Mouse (Mus musculus) spleen, embryonic (tissue): ENCODE results near the gene Ptgfrn.

Experiments
- CTCF ChIA-PET: fragments of 350-600 bp; sonication (Branson Sonifier 250); formaldehyde crosslinking; loops from one replicate; lab custom pipeline; 2022; lab: Charles Lee

The Ptgfrn gene

GRCm38 (mm10) chr3:101110043-101110837, at the start of gene Ptgfrn:
Gene Ptgfrn, minus strand, starts transcription at chr3:101110278.
- CTCF ChIA-PET: no interaction called here

- CTCF ChIA-PET: no interaction called here
These were observed 49.6 kb upstream of the Ptgfrn start for GRCm38 (mm10) chr3:101159701-101160100.

- CTCF ChIA-PET: no interaction called here
These were observed 44.0 kb upstream of the Ptgfrn start for GRCm38 (mm10) chr3:101154067-101154466.

- CTCF ChIA-PET: no interaction called here
These were observed 43.3 kb upstream of the Ptgfrn start for GRCm38 (mm10) chr3:101153341-101153740.

GRCm38 (mm10) chr3:101146126-101146772, 36.2 kb upstream of the Ptgfrn start:
- CTCF ChIA-PET: no interaction called here

GRCm38 (mm10) chr3:101145292-101146046, 35.4 kb upstream of the Ptgfrn start:
- CTCF ChIA-PET: no interaction called here

- CTCF ChIA-PET: no interaction called here
These were observed 34.4 kb upstream of the Ptgfrn start for GRCm38 (mm10) chr3:101144366-101144948.

GRCm38 (mm10) chr3:101143465-101143864, 33.4 kb upstream of the Ptgfrn start:
- CTCF ChIA-PET: no interaction called here

GRCm38 (mm10) chr3:101141864-101142263, 31.8 kb upstream of the Ptgfrn start:
- CTCF ChIA-PET: no interaction called here

- CTCF ChIA-PET: no interaction called here
These were observed 29.9 kb upstream of the Ptgfrn start for GRCm38 (mm10) chr3:101139958-101140357.

GRCm38 (mm10) chr3:101136483-101136882, 26.4 kb upstream of the Ptgfrn start:
- CTCF ChIA-PET: no interaction called here

- CTCF ChIA-PET: no interaction called here
These were observed 24.8 kb upstream of the Ptgfrn start for GRCm38 (mm10) chr3:101134861-101135260.

- CTCF ChIA-PET: no interaction called here
These were observed 22.9 kb upstream of the Ptgfrn start for GRCm38 (mm10) chr3:101132981-101133380.

- CTCF ChIA-PET: no interaction called here
These were observed 21.7 kb upstream of the Ptgfrn start for GRCm38 (mm10) chr3:101131772-101132171.

- CTCF ChIA-PET: interaction anchor here (0.6 kb wide), 2 partner anchors 14 to 95 kb away, joined by 3 to 4 read pairs; no protein-coding TSS in a partner anchor
These were observed 20.4 kb upstream of the Ptgfrn start for GRCm38 (mm10) chr3:101130526-101130925.

GRCm38 (mm10) chr3:101129620-101130019, 19.5 kb upstream of the Ptgfrn start:
- CTCF ChIA-PET: interaction anchor here (0.6 kb wide), 1 partner anchor 13 kb away, joined by 3 read pairs; no protein-coding TSS in a partner anchor

GRCm38 (mm10) chr3:101129090-101129489, 19.0 kb upstream of the Ptgfrn start:
- CTCF ChIA-PET: no interaction called here

GRCm38 (mm10) chr3:101127766-101128165, 17.7 kb upstream of the Ptgfrn start:
- CTCF ChIA-PET: interaction anchor here (0.6 kb wide), 1 partner anchor 162 kb away, joined by 3 read pairs; no protein-coding TSS in a partner anchor

- CTCF ChIA-PET: no interaction called here
These were observed 14.6 kb upstream of the Ptgfrn start for GRCm38 (mm10) chr3:101124716-101125115.

- CTCF ChIA-PET: no interaction called here
These were observed 12.4 kb upstream of the Ptgfrn start for GRCm38 (mm10) chr3:101122479-101122878.

GRCm38 (mm10) chr3:101117774-101118173, 7.7 kb upstream of the Ptgfrn start:
- CTCF ChIA-PET: no interaction called here

- CTCF ChIA-PET: no interaction called here
These were observed 7.3 kb upstream of the Ptgfrn start for GRCm38 (mm10) chr3:101117386-101117749.
